Mouse (Mus musculus) thymus, adult 2 months (tissue): ENCODE results near the gene Lrch3. TPM values are rescaled to one million over a fixed set of nuclear protein-coding genes. Genes with fewer than 3 reads are reported as not detected.

ENCODE experiments used
- DNase-seq: peaks from one replicate; pipeline ENCODE4 v3.0.0; 2021
- H3K27ac ChIP-seq: fragments of 200-500 bp; 2 replicates; pipeline ENCODE4 v1.5.1; 2012; ENCODE audit warnings: low read length, control low read depth; ENCODE audit not compliant: control insufficient read depth, insufficient read depth
- H3K27me3 ChIP-seq: fragments of 200-500 bp; 2 replicates; pipeline ENCODE4 v1.6.1; 2012; ENCODE audit warnings: mild to moderate bottlenecking, low read length, moderate library complexity, mixed read lengths; ENCODE audit not compliant: control insufficient read depth, insufficient read depth
- H3K36me3 ChIP-seq: fragments of 200-500 bp; 2 replicates; pipeline ENCODE4 v1.6.1; 2012; ENCODE audit warnings: mild to moderate bottlenecking, low read length, moderate library complexity; ENCODE audit not compliant: control insufficient read depth, insufficient read depth
- H3K4me1 ChIP-seq: fragments of 200-500 bp; replicated peaks from 2 replicates; pipeline ENCODE4 v1.6.1; 2012; ENCODE audit warnings: low read length; ENCODE audit not compliant: control insufficient read depth, insufficient read depth
- H3K4me3 ChIP-seq: fragments of 200-500 bp; 2 replicates; pipeline ENCODE4 v1.5.1; 2012; ENCODE audit warnings: mild to moderate bottlenecking, low read length, control low read depth, moderate library complexity; ENCODE audit not compliant: control insufficient read depth, insufficient read depth
- CTCF ChIP-seq: fragments of 200-500 bp; IDR thresholded peaks from 2 replicates; pipeline ENCODE4 v1.5.1; 2012; ENCODE audit warnings: mild to moderate bottlenecking, control low read depth, low read length, moderate library complexity, borderline replicate concordance; ENCODE audit not compliant: control insufficient read depth, poor library complexity, insufficient read depth; ENCODE audit errors: extremely low read depth
- POLR2A ChIP-seq: fragments of 200-500 bp; IDR thresholded peaks from 2 replicates; pipeline ENCODE4 v1.6.1; 2012; ENCODE audit warnings: mild to moderate bottlenecking, low read length, control low read depth, moderate library complexity; ENCODE audit not compliant: control insufficient read depth, poor library complexity, insufficient read depth; ENCODE audit errors: extremely low read depth
- WGBS: fragments of 180-500 bp; shearing (Covaris S2); methylation state at CpG from one replicate; pipeline ENCODE4 v1.1.7; 2018; 5-methylcytosine and 5-hydroxymethylcytosine counted together
- polyA plus RNA-seq: library from polyadenylated mRNA; depleted of rRNA; stranded (reverse); fragments of >200 nt; gene quantifications from 2 replicates; pipeline ENCODE4 v1.2.3, GENCODE M21; 2012

Lrch3 gene
- polyA plus RNA-seq, 1 experiment, result 43.2 TPM

DNA sequence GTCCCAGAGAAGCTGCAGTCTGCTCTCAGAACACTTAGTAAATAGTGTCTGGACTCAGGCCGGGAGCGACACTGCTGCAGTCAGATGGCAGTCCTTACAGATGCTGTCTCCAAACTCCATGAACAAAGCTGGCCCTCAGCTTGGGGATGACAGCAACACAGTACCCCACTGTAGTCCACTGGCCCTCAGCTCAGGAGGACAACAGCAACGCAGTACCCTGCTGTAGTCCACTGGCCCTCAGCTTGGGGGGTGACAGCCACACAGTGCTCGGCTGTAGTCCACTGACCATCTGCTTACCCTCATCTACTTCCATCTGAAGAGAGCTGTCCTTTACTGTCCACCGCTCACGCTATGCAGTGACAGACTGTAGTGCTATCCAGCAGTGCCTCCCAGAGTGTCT is 96.3 kb downstream of the Lrch3 start:
- no peaks in the 10 kb centered on the region for H3K4me1 ChIP-seq
- no peak overlapping the region for H3K27ac ChIP-seq
- no peak for TF ChIP-seq CTCF
- no peak for TF ChIP-seq POLR2A
- H3K27me3 ChIP-seq, result no peaks in the 10 kb centered on the region
- DNase-seq, result no peak
- 98% methylated on average over 6 of the region's 6 CpGs for WGBS
- H3K36me3 ChIP-seq, result peaks cover 61% of the 10 kb centered on the region
- H3K4me3 ChIP-seq, result no peak overlapping the region

DNA sequence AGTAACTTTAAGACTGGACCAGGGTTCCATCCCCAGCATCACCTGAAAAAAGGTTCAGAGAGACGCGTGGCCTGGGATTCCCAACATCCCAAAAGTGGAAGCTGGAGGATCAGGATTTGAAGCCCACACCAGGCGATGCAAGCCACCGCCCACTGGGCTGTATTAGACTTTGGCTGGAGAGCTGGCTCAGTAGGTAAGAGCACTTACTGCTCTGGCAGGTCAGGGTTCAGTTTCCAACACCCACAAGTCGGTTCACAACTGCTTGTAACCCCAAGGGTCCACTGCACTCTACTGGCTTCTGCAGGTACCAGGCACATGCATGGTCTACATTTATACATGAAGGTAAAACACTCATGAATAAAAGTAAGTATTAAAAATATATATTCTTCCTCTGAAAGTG is 99.9 kb downstream of the Lrch3 start:
- peaks cover 32% of the 10 kb centered on the region for H3K36me3 ChIP-seq
- no peak for DNase-seq
- over 99% methylated on average over 5 of the region's 5 CpGs for WGBS

DNA sequence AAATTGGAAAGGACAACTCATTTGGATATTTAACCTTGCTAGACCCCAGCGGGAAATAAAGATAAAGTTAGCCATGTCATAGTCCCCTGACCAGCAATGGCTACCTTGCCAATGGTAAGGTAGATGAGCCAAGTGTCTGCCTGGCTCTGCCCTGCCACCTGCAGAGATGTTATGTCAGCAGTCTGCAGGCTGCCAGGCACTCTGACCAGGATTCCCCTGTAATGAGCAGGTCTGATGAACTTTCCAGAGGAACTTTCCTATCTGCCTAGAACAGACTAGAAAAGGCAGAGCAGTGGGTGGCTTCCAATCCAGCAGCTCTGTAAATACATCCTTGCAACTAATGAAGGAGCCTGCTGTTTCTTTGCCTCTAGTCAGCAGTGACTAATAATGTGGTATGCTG is 101.0 kb downstream of the Lrch3 start:
- H3K36me3 ChIP-seq, result peaks cover 22% of the 10 kb centered on the region
- H3K4me3 ChIP-seq, result no peak overlapping the region
- H3K4me1 ChIP-seq, result peaks cover 6% of the 10 kb centered on the region
- no peak for DNase-seq
- no peaks in the 10 kb centered on the region for H3K27me3 ChIP-seq
- WGBS, result 97% methylated on average over 1 of the region's 1 CpGs
- H3K27ac ChIP-seq, result no peak overlapping the region
- TF ChIP-seq POLR2A (no peak), CTCF (no peak)

More for the DNA sequence above, 99.9 kb downstream of the Lrch3 start:
- H3K27ac ChIP-seq, result no peak overlapping the region
- TF ChIP-seq CTCF (no peak), POLR2A (no peak)
- H3K4me3 ChIP-seq, result no peak overlapping the region
- H3K27me3 ChIP-seq, result no peaks in the 10 kb centered on the region
- peaks cover 6% of the 10 kb centered on the region for H3K4me1 ChIP-seq

DNA sequence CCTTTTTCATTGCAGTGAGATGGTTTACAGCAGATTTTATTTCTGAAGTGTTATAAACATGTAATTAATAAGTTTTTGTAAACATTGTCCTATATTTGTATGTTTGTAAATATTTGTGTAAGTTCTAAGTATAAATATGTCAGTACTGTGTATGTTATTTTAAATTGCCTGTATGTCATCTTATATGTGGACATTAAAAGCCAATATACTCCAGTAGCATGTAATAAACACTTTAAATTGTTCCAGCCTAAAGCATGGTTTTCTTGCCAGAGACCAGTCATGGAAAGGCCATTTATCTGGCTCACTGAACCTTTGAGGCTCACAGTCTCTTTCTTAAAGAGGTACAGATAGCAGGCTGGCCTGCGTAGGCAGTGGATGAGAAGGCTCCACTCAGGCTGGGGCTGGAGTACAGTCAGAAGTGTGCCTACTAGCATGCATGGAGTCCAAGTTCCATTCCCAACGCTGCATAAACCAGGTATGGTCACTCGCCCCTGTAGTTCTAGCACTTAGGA is 101.6 kb downstream of the Lrch3 start:
- WGBS, result 96% methylated on average over 3 of the region's 3 CpGs
- Histone ChIP-seq H3K4me1 (peaks cover 6% of the 10 kb centered on the region), H3K36me3 (peaks cover 20% of the 10 kb centered on the region), H3K27ac (no peak overlapping the region), H3K27me3 (no peaks in the 10 kb centered on the region), H3K4me3 (no peak overlapping the region)
- DNase-seq, result no peak
- TF ChIP-seq POLR2A (no peak), CTCF (no peak)

DNA sequence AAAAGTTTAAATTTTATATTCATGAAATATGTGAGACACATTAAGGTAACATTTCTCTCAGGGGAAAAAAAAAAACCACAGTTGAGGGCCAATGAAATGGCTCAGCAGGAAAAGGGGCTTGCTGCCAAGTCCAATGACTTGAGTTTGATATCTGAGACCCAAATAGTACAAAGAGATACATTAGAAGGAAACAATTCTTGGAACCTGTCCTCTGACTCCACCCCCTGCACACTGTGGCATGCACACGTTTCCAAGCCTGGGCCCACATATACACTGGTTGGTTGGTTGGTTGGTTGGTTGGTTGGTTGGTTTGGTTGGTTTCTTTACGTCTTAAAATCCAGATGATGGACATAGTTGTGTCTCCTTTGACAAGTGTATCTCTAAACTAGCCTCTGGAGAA is 102.1 kb downstream of the Lrch3 start:
- Histone ChIP-seq H3K27ac (no peak overlapping the region), H3K27me3 (no peaks in the 10 kb centered on the region), H3K4me1 (peaks cover 6% of the 10 kb centered on the region), H3K4me3 (no peak overlapping the region), H3K36me3 (peaks cover 20% of the 10 kb centered on the region)
- WGBS, result 63% methylated on average over 2 of the region's 2 CpGs
- TF ChIP-seq CTCF (no peak), POLR2A (no peak)
- DNase-seq, result no peak

DNA sequence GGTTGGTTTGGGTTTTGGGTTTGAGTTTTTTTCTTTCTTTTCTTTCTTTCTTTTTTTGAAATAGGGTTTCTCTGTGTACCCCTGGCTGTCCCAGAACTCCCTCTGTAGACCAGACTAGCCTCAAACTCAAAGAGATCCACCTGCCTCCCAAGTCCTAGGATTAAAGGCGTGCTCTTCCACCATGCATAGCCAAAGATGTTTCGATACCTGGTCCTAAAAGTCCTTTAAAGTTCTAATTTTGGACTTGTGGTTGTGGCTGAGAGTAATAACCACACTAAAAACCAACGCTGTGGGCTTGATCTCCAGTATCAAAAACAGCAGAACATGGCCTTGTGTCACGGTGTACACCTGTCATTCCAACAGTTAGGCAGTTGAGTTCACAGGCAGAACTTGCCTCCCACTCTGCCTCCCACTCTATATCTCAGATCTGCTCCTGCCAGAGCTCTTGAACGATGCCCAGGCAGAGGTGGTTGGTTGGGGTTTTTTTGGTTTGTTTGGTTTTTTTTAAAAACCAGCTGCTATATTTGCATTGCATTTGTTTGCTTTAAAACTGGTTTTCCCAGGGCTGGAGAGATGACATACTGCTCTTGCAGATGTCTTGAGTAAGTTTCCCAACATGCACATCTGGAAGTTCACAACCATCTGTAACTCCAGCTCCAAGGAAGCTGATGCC is 103.9 kb downstream of the Lrch3 start:
- TF ChIP-seq POLR2A (no peak), CTCF (no peak)
- Histone ChIP-seq H3K4me3 (no peak overlapping the region), H3K36me3 (peaks cover 16% of the 10 kb centered on the region), H3K27me3 (no peaks in the 10 kb centered on the region), H3K27ac (no peak overlapping the region), H3K4me1 (peaks cover 6% of the 10 kb centered on the region)
- DNase-seq, result no peak
- 7% methylated on average over 5 of the region's 5 CpGs for WGBS

DNA sequence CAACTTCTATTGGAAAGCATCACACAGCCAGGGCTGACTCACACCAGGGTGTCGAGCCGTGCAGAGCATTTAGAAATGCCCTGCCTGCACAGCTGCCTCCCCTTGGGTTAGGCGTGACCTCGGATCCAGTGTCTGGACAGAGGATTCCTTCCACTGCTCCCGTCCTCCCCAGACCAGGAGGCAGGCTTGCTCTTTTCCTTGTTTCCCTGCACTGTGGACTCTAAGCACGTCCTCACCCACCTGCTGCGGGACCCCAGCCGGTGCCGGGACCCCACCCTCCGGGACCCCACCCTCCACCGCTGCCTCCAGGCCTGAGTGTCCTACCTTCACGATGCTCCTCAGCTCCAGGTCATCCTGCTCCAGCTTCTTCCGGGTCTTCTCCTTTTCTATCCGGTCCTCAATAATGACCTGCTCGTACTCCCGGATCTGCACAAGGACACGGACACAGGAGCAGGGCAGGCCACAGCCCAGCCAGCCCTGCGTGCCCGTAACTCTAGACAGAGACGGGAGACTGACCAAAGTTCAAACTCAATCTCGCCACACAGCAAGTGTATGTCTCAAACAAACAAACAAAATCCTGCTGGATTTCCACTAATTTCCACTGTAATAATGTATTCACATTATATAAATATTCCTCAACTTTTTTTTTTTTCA is 105.3 kb downstream of the Lrch3 start:
- no peaks in the 10 kb centered on the region for H3K27me3 ChIP-seq
- H3K36me3 ChIP-seq, result peaks cover 2% of the 10 kb centered on the region; the same call in 1 of the 2 replicates
- TF ChIP-seq CTCF (no peak), POLR2A (no peak)
- H3K4me3 ChIP-seq, result no peak overlapping the region
- DNase-seq, result no peak
- 95% methylated on average over 21 of the region's 21 CpGs for WGBS
- H3K4me1 ChIP-seq, result peaks cover 6% of the 10 kb centered on the region
- no peak overlapping the region for H3K27ac ChIP-seq
